Mouse (Mus musculus) ES-E14 (cell line): Measurements from ENCODE around the gene Hist1h3d.
"Not testable (repeated sequence)": the region's sequence is repeated elsewhere in the genome, so short reads cannot be mapped to it uniquely, and the experiment has no call there.

ENCODE experiments used
- HCFC1 ChIP-seq: IDR thresholded peaks from 2 replicates; pipeline ENCODE4 v1.6.1; 2012; ENCODE audit warnings: low read length, inconsistent platforms, borderline replicate concordance; ENCODE audit not compliant: insufficient read depth
- ZNF384 ChIP-seq: IDR thresholded peaks from 2 replicates; pipeline ENCODE4 v1.6.1; 2012; ENCODE audit warnings: low read depth, low read length, inconsistent platforms

GRCm38 (mm10) chr13:23573034-23573897, 2.3 kb upstream of the Hist1h3d start:
- not testable (repeated sequence) for TF ChIP-seq HCFC1, ZNF384
